Mouse (Mus musculus): Measurements from ENCODE around the gene Usp2. TPM values are rescaled to one million over a fixed set of nuclear protein-coding genes. Genes with fewer than 3 reads are reported as not detected.

The Usp2 gene
- 1 to 10 TPM in 8 of 26 experiments, under 1 TPM in 13, not detected in 5; 0.37 to 3.1 (median 0.86) TPM for total RNA-seq (2018; cell fraction: chromatin; rRNA removed)
- total RNA-seq (2018; cell fraction: cytosol; rRNA removed) = 1 to 10 TPM in 23 of 26 experiments, under 1 TPM in 3; 0.47 to 2.5 (median 1.4) TPM
- 1 to 10 TPM in 20 of 26 experiments, under 1 TPM in 5, not detected in 1; 0.35 to 6.1 (median 1.5) TPM for total RNA-seq (2018; cell fraction: nucleus; rRNA removed)
- 0.59 to 3.4 TPM (median 2.0 TPM) in 3 replicates for polyA plus RNA-seq (2018)

DNA sequence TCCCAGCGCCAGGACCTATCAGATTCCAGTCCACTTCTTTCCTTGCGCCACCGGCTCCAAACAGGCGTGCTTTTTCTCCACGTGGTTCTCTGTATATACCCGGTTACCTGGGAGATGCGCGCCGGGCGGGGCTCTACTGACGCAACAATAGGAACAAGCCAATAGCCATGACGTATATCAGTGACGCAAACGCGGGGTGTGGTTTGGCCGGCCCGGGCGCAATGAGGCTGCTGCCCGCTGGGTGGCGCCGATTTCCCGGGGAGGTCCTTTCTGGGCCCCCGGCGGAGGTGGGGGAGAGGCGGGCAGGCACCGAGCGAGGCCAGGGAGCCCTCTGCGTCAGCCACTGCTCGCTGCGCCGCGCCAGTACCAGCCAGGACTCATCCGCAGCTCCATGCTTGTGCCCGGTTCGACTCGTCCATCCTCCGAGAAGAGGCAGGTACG lies at the start of gene Usp2:
Usp2 (plus strand) TSS at position 237 of the 441 bp plus-strand sequence.
- Histone ChIP-seq H3K79me2 (ENCODE audit: inconsistent target) (no peaks in the 10 kb centered on the region), H3K27ac (no peak within 1 kb of the TSS), H3K36me3 (ENCODE audit: inconsistent target) (no peaks in the 10 kb centered on the region), H3K4me3 (ENCODE audit: inconsistent target) (no peak within 1 kb of the TSS)
- 1% methylated on average over 38 of the region's 38 CpGs for WGBS (ENCODE audit: missing documents)

DNA sequence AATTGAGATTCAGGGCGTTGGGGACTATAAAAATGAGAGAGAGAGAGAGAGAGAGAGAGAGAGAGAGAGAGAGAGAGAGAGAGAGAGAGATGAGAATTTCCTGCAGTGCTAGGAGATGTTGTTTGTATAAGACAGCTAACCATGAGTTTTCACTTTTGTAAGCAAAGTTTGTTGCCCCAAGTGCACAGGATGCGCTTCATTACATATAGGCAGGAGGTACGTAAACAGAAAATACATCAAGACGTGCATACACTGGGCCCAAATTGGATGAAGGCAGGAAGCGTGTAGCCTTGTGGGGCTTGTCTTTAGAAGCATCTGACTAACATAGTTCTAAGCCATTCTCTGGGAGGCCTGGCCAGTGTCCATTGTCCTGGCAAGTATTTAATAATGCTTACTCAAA lies 49.0 kb upstream of the Usp2 start:
- WGBS (ENCODE audit: missing documents) = 93% methylated on average over 5 of the region's 5 CpGs

DNA sequence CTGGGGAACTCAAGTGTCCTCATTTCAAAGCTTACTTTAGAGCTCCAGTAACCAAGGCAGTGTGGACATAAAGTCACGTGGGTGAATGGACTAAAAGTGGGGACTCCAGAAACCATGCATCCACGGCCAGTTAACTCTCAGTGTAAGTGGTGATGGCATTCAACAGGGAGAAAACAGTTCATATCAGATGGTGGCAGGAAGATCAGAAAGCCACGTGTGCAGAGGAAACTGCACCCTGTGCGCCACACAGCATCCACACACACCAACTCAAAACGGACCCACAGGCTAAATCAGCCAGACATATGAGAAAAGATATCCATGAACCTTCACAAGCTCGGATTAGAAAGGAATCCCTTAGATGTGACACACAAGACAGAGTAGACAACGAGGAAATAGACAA lies 46.8 kb upstream of the Usp2 start:
- H3K36me3 ChIP-seq (ENCODE audit: inconsistent target) = no peaks in the 10 kb centered on the region
- no peaks in the 10 kb centered on the region for H3K79me2 ChIP-seq (ENCODE audit: inconsistent target)
- 60% methylated on average over 7 of the region's 7 CpGs for WGBS (ENCODE audit: missing documents)
- no peak overlapping the region for H3K27ac ChIP-seq
- no peak overlapping the region for H3K4me3 ChIP-seq (ENCODE audit: inconsistent target)

More for the DNA sequence above, 49.0 kb upstream of the Usp2 start:
- Histone ChIP-seq H3K36me3 (ENCODE audit: inconsistent target) (no peaks in the 10 kb centered on the region), H3K27ac (no peak overlapping the region), H3K79me2 (ENCODE audit: inconsistent target) (no peaks in the 10 kb centered on the region), H3K4me3 (ENCODE audit: inconsistent target) (no peak overlapping the region)

DNA sequence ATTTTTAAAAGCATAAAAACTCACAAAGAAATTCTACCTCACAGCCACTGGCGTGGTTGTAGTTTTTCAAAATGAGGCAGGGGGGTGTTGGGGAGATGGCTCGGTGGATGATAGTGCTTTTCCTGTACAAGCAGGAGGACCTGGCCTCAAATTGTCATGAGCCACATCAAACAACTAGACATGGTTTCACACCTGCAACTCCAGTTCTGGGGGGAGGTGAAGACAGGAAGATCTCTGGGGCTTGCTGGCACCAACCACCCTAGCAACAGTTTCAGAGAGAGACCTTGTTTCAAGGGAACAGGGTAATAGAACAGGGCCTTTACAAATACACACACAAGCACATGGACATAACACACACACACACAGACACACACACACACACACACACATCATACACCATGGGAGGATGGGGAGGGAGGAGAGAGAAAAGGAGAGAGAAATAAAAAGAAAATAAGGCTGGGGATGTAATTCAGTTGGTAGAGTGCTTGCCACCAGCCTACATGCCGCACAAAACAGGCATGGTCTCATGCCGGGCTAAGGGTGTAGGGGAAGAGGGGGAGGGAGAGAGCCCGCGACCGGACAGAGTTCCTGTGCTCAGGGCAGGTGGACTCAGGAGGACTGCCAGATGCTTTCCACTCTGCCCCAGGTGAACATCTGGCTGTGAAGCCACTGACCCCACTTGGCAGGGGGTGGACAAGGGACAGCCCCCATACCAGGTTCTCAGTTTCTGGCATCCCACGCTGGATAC lies 44.5 kb upstream of the Usp2 start:
- H3K79me2 ChIP-seq (ENCODE audit: inconsistent target) = no peaks in the 10 kb centered on the region
- 77% methylated on average over 8 of the region's 8 CpGs for WGBS (ENCODE audit: missing documents)
- no peaks in the 10 kb centered on the region for H3K36me3 ChIP-seq (ENCODE audit: inconsistent target)
- no peak overlapping the region for H3K27ac ChIP-seq
- no peak overlapping the region for H3K4me3 ChIP-seq (ENCODE audit: inconsistent target)

DNA sequence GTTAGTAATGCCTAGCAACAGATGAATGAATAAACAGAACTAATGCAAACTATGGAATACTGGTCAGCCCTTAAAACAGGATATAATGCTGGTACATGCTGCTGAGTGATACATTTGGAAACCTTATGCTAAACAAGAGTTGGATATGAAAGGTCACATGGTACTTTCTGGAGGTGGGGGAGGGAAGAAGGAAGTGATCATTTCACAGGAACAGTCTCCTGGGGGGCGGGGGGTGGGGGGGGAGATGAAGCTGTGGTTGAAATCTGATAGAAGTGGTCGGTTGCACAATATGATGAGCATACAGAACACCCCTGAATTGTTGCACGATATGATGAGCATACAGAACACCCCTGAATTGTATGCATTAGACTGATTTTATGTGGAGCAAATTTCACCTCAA lies 42.7 kb upstream of the Usp2 start:
- no peaks in the 10 kb centered on the region for H3K36me3 ChIP-seq (ENCODE audit: inconsistent target)
- no peaks in the 10 kb centered on the region for H3K79me2 ChIP-seq (ENCODE audit: inconsistent target)
- 20% methylated on average over 1 of the region's 3 CpGs for WGBS (ENCODE audit: missing documents)
- H3K4me3 ChIP-seq (ENCODE audit: inconsistent target) = no peak overlapping the region
- no peak overlapping the region for H3K27ac ChIP-seq

DNA sequence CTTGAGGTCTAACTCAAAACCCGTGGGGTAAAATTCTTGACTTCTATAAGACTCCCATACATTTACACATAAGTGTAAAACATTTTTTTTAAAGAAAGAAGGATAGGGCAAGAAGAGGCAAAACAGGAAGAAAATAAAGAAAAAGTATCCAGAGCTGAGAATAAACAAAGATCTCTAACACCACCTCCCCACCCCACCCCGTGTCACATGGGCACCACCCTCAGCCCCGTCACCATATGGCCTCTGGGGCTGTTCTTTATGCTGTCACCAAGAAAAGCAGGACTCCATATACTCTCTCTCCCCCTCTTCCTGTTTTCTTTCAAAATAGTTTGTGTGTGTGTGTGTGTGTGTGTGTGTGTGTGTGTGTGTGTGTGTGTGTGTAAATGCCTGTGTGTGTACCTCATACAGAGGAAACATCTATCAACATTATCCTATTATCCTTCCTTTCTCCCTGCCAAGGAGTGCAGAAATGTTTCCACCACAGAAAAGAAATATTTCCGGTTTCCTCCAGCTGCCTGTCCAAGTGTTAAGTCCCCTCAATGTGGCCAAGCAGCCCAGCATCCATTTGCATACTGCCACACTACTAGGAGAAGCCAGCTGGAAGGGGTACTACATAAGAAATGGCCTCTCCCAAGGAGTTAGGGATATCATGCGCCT lies 37.1 kb upstream of the Usp2 start:
- Histone ChIP-seq H3K4me3 (ENCODE audit: inconsistent target) (no peak overlapping the region), H3K36me3 (ENCODE audit: inconsistent target) (no peaks in the 10 kb centered on the region), H3K79me2 (ENCODE audit: inconsistent target) (no peaks in the 10 kb centered on the region), H3K27ac (no peak overlapping the region)
- 35% methylated on average over 4 of the region's 5 CpGs for WGBS (ENCODE audit: missing documents)

DNA sequence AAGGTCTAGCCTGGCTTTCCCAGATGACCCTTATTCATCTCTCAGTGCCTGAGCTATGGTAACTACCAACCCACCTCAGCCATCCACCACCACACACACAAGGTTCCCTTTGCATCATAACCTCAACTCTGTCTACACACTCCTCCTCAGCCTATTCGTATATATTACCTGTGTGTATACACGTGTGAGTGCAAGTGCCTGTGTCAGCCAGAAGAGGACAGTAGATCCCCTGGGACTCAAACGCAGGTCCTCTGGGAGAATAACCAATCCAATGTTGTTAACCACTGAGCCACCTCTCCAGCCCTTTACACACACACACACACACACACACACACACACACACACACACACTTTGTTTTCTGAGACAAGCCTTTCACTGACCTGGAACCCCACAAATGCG lies 36.2 kb upstream of the Usp2 start:
- H3K79me2 ChIP-seq (ENCODE audit: inconsistent target) = no peaks in the 10 kb centered on the region
- no peak overlapping the region for H3K27ac ChIP-seq
- no peaks in the 10 kb centered on the region for H3K36me3 ChIP-seq (ENCODE audit: inconsistent target)
- 77% methylated on average over 4 of the region's 4 CpGs for WGBS (ENCODE audit: missing documents)
- no peak overlapping the region for H3K4me3 ChIP-seq (ENCODE audit: inconsistent target)

DNA sequence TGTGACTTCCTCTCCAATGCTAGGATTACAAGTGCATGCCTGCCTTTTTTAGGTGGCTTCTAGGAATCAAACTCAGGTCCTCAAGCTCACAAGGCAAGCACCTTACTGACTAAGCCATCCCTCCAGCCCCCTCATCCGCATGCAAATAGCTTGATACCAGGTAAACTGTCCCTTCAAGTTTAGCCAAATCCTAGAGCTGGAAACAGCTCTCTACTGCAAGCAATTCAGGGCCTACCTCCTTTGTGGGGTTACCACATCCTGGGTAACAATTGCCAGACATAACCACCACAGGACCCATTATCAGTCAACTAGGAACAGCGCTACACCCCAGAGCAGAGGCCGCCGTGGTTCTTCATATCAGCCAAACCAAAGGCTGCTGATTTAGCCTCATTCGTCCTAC lies 35.7 kb upstream of the Usp2 start:
- no peaks in the 10 kb centered on the region for H3K79me2 ChIP-seq (ENCODE audit: inconsistent target)
- H3K4me3 ChIP-seq (ENCODE audit: inconsistent target) = no peak overlapping the region
- H3K36me3 ChIP-seq (ENCODE audit: inconsistent target) = no peaks in the 10 kb centered on the region
- H3K27ac ChIP-seq = no peak overlapping the region
- WGBS (ENCODE audit: missing documents) = 51% methylated on average over 5 of the region's 5 CpGs

DNA sequence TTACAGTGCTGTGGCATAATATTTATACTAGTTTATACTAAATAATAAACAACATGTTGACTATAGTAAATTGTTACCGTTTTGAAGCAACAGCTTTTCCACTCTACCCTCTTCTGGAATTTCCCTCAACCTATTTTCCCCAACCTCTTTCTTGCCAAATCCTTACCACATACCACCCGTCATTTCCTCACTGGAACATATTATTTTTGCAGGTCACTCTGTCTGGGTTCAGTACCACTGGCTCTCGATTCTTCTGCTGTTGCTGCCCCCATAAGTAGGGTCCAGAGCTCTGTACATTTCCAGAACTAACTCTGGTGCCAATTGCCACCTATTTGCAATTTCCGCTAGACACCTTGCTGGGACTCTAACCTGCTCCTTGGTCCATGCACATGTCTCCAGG lies 34.9 kb upstream of the Usp2 start:
- no peaks in the 10 kb centered on the region for H3K79me2 ChIP-seq (ENCODE audit: inconsistent target)
- H3K4me3 ChIP-seq (ENCODE audit: inconsistent target) = no peak overlapping the region
- WGBS (ENCODE audit: missing documents) = 36% methylated on average over 4 of the region's 4 CpGs
- H3K27ac ChIP-seq = no peak overlapping the region
- H3K36me3 ChIP-seq (ENCODE audit: inconsistent target) = no peaks in the 10 kb centered on the region

DNA sequence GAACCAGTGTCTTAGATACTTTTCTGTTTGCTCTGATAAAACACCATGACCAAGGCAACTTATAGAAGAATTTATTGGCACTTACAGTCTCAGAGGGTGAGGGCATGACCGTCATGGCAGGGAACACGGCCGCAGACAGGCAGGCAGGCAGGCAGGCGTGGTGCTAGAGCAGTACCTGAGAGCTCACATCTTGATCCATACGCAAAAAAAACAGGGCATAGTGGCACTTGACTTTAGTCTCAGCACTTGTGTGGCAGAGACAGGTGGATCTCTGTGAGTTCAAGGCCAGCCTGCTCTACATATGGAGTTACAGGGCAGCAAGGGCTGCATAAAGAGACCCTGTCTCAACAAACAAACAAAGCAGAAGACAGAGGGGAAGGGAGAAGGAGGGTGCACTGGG lies 33.5 kb upstream of the Usp2 start:
- WGBS (ENCODE audit: missing documents) = 100% methylated on average over 4 of the region's 5 CpGs
- no peak overlapping the region for H3K4me3 ChIP-seq (ENCODE audit: inconsistent target)
- H3K27ac ChIP-seq = no peak overlapping the region
- no peaks in the 10 kb centered on the region for H3K36me3 ChIP-seq (ENCODE audit: inconsistent target)
- no peaks in the 10 kb centered on the region for H3K79me2 ChIP-seq (ENCODE audit: inconsistent target)

DNA sequence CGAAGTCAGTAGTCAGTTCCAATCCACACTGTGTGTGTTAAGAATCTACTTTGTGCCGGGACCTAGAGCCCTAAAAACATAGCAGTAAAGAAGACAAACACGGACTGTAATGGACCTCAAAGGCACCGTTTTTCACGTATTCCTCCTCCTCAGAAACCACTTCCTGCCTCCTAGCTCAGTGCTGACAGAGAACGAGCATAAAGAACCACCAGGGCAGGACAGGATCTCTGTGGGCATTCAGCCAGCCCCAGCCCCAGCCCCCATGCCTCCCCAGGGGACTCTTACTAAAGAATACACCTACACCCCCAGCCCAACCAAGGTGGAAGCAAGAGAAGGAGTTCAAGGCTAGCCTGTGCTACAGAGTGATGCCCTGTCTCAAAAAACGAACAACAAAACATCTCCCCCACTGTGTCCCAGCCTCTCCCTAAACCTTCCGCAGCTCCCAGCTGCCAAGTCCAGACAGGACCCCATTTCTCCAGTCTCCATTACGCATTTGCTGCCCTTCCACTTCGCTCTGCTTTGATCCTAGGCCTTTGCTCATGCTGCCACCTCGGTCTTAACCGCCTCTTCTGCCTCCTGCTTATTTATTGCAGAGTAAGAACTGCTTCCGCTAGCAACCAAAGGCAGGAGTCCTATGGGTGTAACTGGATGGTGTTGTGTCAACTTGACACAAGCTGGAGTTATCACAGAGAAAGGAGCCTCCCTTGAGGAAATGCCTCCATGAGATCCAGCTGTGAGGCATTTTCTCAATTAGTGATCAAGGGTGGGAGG lies 32.7 kb upstream of the Usp2 start:
- Histone ChIP-seq H3K36me3 (ENCODE audit: inconsistent target) (no peaks in the 10 kb centered on the region), H3K79me2 (ENCODE audit: inconsistent target) (no peaks in the 10 kb centered on the region), H3K27ac (no peak overlapping the region), H3K4me3 (ENCODE audit: inconsistent target) (no peak overlapping the region)
- WGBS (ENCODE audit: missing documents) = 57% methylated on average over 13 of the region's 13 CpGs

DNA sequence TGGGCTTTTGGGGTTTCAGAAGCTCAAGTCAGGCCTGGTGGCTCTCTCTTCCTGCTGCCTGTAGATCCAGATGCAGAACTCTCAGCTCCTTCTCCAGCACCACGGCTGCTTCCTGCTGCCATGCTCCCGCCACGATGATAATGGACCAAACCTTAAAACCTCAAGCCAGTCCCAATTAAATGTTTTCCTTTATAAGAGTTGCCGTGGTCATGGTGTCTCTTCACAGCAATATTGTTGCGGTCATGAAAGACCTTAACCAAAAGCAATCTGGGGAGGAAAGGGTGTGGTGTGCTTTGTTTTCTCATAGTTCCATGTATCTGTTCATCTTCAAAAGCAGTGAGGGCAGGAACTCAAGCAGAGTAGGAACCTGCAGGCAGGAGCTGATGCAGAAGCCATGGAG lies 29.7 kb upstream of the Usp2 start:
- WGBS (ENCODE audit: missing documents) = 81% methylated on average over 5 of the region's 5 CpGs
- Histone ChIP-seq H3K27ac (no peak overlapping the region), H3K4me3 (ENCODE audit: inconsistent target) (no peak overlapping the region), H3K79me2 (ENCODE audit: inconsistent target) (no peaks in the 10 kb centered on the region), H3K36me3 (ENCODE audit: inconsistent target) (no peaks in the 10 kb centered on the region)

DNA sequence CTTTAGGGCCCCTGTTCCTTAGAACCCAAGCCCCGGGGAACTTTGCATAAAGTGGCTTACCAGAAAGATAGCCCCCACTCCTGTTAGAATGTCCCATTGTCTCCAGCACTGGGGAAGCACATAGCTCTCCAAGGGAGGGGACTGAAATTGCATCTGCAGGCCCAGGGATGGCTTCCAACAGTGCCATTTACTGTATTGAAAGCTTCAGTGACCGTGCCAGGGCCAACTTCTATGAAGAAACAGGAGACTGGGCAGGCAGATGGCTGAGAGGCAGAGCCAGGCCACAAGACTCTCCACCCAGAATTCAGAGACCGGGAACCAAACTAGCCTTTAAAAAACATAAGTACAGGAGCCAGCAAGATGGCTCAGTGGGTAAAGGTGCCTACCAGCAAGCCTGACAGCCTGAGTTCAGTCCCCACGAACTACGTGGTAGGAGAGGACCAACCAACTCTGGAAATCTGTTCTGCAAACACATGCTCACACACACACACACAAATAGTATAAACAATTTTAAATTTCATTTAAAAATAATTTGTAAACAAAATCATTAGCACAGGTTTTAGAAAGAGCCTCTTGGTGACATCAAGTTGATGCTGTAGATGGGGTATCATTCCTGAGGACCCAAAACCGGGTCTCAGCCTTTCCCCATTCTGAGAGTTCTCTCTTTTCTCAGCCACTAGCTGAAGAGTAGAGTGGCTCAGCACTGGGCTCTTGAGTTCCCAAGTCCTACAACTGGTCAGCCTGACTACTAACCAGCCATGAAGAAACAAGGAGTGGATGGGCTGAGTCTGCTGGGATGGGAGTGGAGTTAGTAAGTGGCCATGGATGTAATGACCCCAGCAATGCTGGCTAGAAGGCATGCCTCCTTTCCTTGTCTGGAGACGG lies 25.1 kb upstream of the Usp2 start:
- H3K79me2 ChIP-seq (ENCODE audit: inconsistent target) = no peaks in the 10 kb centered on the region
- H3K4me3 ChIP-seq (ENCODE audit: inconsistent target) = no peak overlapping the region
- 96% methylated on average over 7 of the region's 7 CpGs for WGBS (ENCODE audit: missing documents)
- no peak overlapping the region for H3K27ac ChIP-seq
- no peaks in the 10 kb centered on the region for H3K36me3 ChIP-seq (ENCODE audit: inconsistent target)

DNA sequence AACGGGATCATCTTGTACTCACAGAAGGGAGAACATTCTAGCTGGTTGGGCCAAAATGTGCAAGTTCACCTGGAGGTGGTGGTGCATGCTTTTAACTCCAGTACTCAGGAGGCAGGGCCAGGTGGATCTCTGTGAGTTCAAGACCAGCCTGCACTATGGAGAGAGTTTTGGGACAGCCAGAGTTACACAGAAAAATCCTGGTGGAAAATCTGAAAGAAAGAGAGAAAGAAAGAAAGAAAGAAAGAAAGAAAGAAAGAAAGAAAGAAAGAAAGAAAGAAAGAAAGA lies 24.5 kb upstream of the Usp2 start:
- H3K27ac ChIP-seq = no peak overlapping the region
- H3K36me3 ChIP-seq (ENCODE audit: inconsistent target) = no peaks in the 10 kb centered on the region
- H3K79me2 ChIP-seq (ENCODE audit: inconsistent target) = no peaks in the 10 kb centered on the region
- no peak overlapping the region for H3K4me3 ChIP-seq (ENCODE audit: inconsistent target)
- WGBS (ENCODE audit: missing documents) = 90% methylated on average over 1 of the region's 1 CpGs
